Mouse (Mus musculus): Measurements from ENCODE around the gene Syncrip. TPM values are rescaled to one million over a fixed set of nuclear protein-coding genes. Genes with fewer than 3 reads are reported as not detected.

Gene Syncrip
- total RNA-seq, 1 experiment, result 144 TPM

DNA sequence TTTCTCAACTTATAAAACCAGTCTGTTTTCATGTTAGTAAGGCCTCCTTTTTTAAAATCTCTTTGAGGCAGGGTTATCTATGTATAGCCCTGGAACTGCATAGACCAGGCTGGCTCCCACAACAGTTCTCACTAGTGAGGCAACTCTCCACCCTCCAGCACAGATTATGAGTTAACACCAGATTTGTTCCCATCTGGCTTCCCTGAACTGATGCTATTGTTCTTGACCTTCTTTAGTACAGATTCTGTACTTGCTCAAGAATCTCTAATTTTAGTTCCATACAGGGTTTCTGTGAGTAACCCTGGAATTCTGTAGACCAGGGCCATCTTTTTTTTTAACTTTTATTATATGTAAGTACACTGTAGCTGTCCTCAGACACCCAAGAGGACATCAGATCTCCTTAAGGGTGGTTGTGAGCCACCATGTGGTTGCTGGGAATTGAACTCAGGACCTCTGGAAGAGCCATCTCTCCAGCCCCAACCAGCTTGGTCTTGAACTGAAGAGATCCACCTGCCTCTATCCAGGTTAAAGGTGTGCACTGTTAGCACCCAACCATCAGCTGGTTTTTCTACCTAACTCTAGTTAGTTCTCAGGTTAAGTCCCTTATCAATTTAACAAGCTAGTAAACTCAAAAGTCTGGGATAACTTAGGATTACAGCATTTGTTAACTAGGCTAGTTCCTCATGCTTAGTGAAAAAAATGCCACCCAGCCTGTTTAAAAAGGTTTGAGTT is 37.2 kb upstream of the Syncrip start:
- peaks cover 17% of the 10 kb centered on the region for H3K36me3 ChIP-seq (ENCODE audit: control insufficient read depth, insufficient read depth, low read length, poor library complexity, severe bottlenecking)
- no peaks in the 10 kb centered on the region for H3K9me3 ChIP-seq (ENCODE audit: control insufficient read depth, insufficient read depth, low read depth, low read length)
- H3K27ac ChIP-seq (ENCODE audit: insufficient read depth, low read depth, low read length, poor library complexity, severe bottlenecking), result no peak overlapping the region; the same call in 1 of the 2 replicates
- DNase-seq (ENCODE audit: low read depth, low spot score), result peak; percentile 39
- in situ Hi-C loops (cut with MboI; ENCODE audit: low sequenced_read_pairs in 2 of 2, unreplicated experiment in 2 of 2), result no loop called here
- no peak overlapping the region for H3K4me3 ChIP-seq (ENCODE audit: insufficient read depth in 1 of 2, low read depth in 1 of 2, low read length in 2 of 2, poor library complexity in 1 of 2, severe bottlenecking in 1 of 2)
- H3K4me1 ChIP-seq (ENCODE audit: control insufficient read depth in 2 of 2, insufficient read depth in 2 of 2, low read length in 2 of 2, poor library complexity in 1 of 2), result no peaks in the 10 kb centered on the region
- no peak overlapping the region; the same call in 1 of the 2 replicates for H3K9ac ChIP-seq (ENCODE audit: insufficient read depth, low read depth, low read length, poor library complexity, severe bottlenecking)
- no peak for TF ChIP-seq ZNF384 (IDR thresholded peaks at IDR 0.05; ENCODE audit: low read depth, low read length)
- no peak for TF ChIP-seq CHD2 (IDR thresholded peaks at IDR 0.05; ENCODE audit: low read depth, low read length)
- TF ChIP-seq HCFC1 (IDR thresholded peaks at IDR 0.05; ENCODE audit: borderline replicate concordance, insufficient read depth, low read length), result no peak
- no peak for TF ChIP-seq ZC3H11A (IDR thresholded peaks at IDR 0.05; ENCODE audit: borderline replicate concordance, low read depth, low read length)
- TF ChIP-seq MAFK (IDR thresholded peaks at IDR 0.05; ENCODE audit: insufficient read depth, low read depth, low read length), result no peak

DNA sequence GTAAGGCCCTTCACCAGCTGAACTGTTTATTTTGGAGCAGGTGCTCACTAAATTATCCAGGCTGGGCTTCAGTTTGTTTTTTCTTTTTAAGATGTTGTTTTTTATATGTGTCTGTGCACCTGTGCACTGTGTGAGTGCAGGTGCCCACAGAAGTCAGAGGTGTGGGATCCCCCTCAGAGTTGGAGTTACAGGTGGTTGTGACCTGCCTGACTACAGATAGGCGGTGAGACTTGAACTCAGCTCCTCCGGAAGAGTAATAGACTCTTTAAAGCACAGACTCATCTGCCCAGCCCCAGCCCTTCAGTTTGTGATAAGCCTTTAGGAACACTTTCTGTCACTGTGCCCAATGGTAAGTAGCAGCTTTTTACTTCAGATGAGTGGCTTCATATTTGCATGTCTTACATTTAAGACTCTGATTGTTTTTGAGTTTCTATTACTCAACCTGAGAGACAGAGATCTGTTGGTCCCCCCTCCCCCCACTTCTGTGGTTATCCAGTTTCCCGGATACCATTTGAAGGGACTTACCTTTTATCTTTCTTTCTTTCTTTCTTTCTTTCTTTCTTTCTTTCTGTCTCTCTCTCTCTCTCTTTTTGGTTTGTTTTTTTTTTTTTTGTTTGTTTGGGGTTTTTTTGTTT is 34.1 kb upstream of the Syncrip start:
- Histone ChIP-seq H3K36me3 (ENCODE audit: control insufficient read depth, insufficient read depth, low read length, poor library complexity, severe bottlenecking) (peaks cover 13% of the 10 kb centered on the region), H3K9me3 (ENCODE audit: control insufficient read depth, insufficient read depth, low read depth, low read length) (no peaks in the 10 kb centered on the region), H3K4me3 (ENCODE audit: insufficient read depth in 1 of 2, low read depth in 1 of 2, low read length in 2 of 2, poor library complexity in 1 of 2, severe bottlenecking in 1 of 2) (no peak overlapping the region), H3K27ac (ENCODE audit: insufficient read depth, low read depth, low read length, poor library complexity, severe bottlenecking) (no peak overlapping the region), H3K4me1 (ENCODE audit: control insufficient read depth in 2 of 2, insufficient read depth in 2 of 2, low read length in 2 of 2, poor library complexity in 1 of 2) (no peaks in the 10 kb centered on the region), H3K9ac (ENCODE audit: insufficient read depth, low read depth, low read length, poor library complexity, severe bottlenecking) (no peak overlapping the region)
- no peak for DNase-seq (ENCODE audit: low read depth, low spot score)
- in situ Hi-C loops (cut with MboI; ENCODE audit: low sequenced_read_pairs in 2 of 2, unreplicated experiment in 2 of 2), result no loop called here
- TF ChIP-seq ZC3H11A (IDR thresholded peaks at IDR 0.05; ENCODE audit: borderline replicate concordance, low read depth, low read length), result no peak
- TF ChIP-seq HCFC1 (IDR thresholded peaks at IDR 0.05; ENCODE audit: borderline replicate concordance, insufficient read depth, low read length), result no peak
- TF ChIP-seq CHD2 (IDR thresholded peaks at IDR 0.05; ENCODE audit: low read depth, low read length), result no peak
- TF ChIP-seq ZNF384 (IDR thresholded peaks at IDR 0.05; ENCODE audit: low read depth, low read length), result no peak
- TF ChIP-seq MAFK (IDR thresholded peaks at IDR 0.05; ENCODE audit: insufficient read depth, low read depth, low read length), result no peak

DNA sequence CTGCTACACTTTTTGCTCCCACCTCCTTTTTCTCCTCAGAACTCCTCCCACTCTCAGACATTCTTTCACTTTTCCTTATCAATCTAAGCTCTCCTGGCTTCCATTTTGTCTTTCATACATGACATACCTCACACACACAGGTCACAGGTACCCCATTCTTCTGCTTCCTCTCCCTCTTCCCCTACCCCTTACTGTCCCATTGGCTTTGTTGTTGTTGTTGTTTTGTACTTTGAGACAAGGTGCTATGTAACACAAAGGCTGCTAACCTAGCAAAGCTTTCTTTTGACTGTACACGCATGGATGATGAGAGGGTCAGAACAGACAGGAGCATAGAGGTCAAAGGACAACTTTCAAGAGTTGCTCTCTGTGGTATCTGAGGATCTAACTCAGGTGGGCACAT is 33.2 kb upstream of the Syncrip start:
- Histone ChIP-seq H3K4me1 (ENCODE audit: control insufficient read depth in 2 of 2, insufficient read depth in 2 of 2, low read length in 2 of 2, poor library complexity in 1 of 2) (no peaks in the 10 kb centered on the region), H3K9ac (ENCODE audit: insufficient read depth, low read depth, low read length, poor library complexity, severe bottlenecking) (no peak overlapping the region), H3K27ac (ENCODE audit: insufficient read depth, low read depth, low read length, poor library complexity, severe bottlenecking) (no peak overlapping the region), H3K4me3 (ENCODE audit: insufficient read depth in 1 of 2, low read depth in 1 of 2, low read length in 2 of 2, poor library complexity in 1 of 2, severe bottlenecking in 1 of 2) (no peak overlapping the region), H3K9me3 (ENCODE audit: control insufficient read depth, insufficient read depth, low read depth, low read length) (no peaks in the 10 kb centered on the region), H3K36me3 (ENCODE audit: control insufficient read depth, insufficient read depth, low read length, poor library complexity, severe bottlenecking) (peaks cover 4% of the 10 kb centered on the region; the same call in 1 of the 2 replicates)
- TF ChIP-seq ZC3H11A (IDR thresholded peaks at IDR 0.05; ENCODE audit: borderline replicate concordance, low read depth, low read length), result no peak
- TF ChIP-seq CHD2 (IDR thresholded peaks at IDR 0.05; ENCODE audit: low read depth, low read length), result no peak
- TF ChIP-seq ZNF384 (IDR thresholded peaks at IDR 0.05; ENCODE audit: low read depth, low read length), result no peak
- TF ChIP-seq MAFK (IDR thresholded peaks at IDR 0.05; ENCODE audit: insufficient read depth, low read depth, low read length), result no peak
- no peak for DNase-seq (ENCODE audit: low read depth, low spot score)
- in situ Hi-C loops (cut with MboI; ENCODE audit: low sequenced_read_pairs in 2 of 2, unreplicated experiment in 2 of 2), result no loop called here

DNA sequence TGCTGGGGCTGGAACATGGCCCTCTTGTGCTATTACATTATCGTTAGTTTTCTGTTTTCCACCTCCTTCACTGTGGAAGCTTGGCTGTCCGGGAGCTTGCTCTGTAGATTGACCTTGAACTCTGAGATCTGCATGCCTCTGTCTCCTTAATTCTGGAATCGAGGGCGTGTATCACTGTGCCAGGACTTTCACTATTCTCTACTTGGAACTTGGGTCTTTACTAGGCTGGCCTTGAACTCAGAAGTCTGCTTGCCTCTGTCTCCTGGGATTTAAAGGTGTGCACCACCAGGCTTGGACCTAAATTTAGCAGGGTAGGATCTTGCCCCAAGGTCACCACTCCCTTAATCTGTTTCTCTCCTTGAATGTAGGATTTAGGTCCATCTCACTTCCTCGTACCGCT is 19.5 kb upstream of the Syncrip start:
- no peak overlapping the region for H3K9ac ChIP-seq (ENCODE audit: insufficient read depth, low read depth, low read length, poor library complexity, severe bottlenecking)
- no peaks in the 10 kb centered on the region for H3K9me3 ChIP-seq (ENCODE audit: control insufficient read depth, insufficient read depth, low read depth, low read length)
- H3K27ac ChIP-seq (ENCODE audit: insufficient read depth, low read depth, low read length, poor library complexity, severe bottlenecking), result no peak overlapping the region
- no peak overlapping the region for H3K4me3 ChIP-seq (ENCODE audit: insufficient read depth in 1 of 2, low read depth in 1 of 2, low read length in 2 of 2, poor library complexity in 1 of 2, severe bottlenecking in 1 of 2)
- no peak for DNase-seq (ENCODE audit: low read depth, low spot score)
- H3K4me1 ChIP-seq (ENCODE audit: control insufficient read depth in 2 of 2, insufficient read depth in 2 of 2, low read length in 2 of 2, poor library complexity in 1 of 2), result 0 out of 4 replicates have a peak, but pooled peaks cover 0 to 2% of the 10 kb centered on the region in 2 experiments
- H3K36me3 ChIP-seq (ENCODE audit: control insufficient read depth, insufficient read depth, low read length, poor library complexity, severe bottlenecking), result no peaks in the 10 kb centered on the region
- in situ Hi-C loops (cut with MboI; ENCODE audit: low sequenced_read_pairs in 2 of 2, unreplicated experiment in 2 of 2), result no loop called here
- no peak for TF ChIP-seq CHD2 (IDR thresholded peaks at IDR 0.05; ENCODE audit: low read depth, low read length)
- TF ChIP-seq ZC3H11A (IDR thresholded peaks at IDR 0.05; ENCODE audit: borderline replicate concordance, low read depth, low read length), result no peak
- no peak for TF ChIP-seq HCFC1 (IDR thresholded peaks at IDR 0.05; ENCODE audit: borderline replicate concordance, insufficient read depth, low read length)
- no peak for TF ChIP-seq MAFK (IDR thresholded peaks at IDR 0.05; ENCODE audit: insufficient read depth, low read depth, low read length)
- no peak for TF ChIP-seq ZNF384 (IDR thresholded peaks at IDR 0.05; ENCODE audit: low read depth, low read length)

All from ES-E14 (cell line).